Mouse (Mus musculus): ENCODE data around the gene Prss41.

DNA sequence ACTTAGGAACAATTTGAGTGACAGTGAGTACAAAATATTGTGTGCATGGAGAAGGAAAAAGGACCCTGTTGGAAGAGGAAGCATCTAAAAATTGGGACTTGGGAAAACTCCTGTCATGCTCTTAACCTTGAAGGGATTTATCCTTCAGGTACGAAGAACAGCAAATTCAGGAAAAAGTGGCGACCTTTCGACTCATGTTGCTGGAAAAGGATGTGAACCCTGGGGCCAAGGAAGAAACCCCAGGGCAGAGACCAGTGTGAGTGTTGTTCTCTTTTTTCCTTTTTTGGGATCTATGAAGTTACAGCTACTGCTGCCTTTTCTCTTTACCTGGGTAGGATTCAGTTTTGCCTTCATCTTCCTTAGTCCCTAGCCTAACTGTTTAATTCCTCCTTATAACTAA lies 36.1 kb downstream of the Prss41 start:
- no peak for TF ChIP-seq CTCF (IDR thresholded peaks at IDR 0.05; ENCODE audit: insufficient read depth, low read length)
- TF ChIP-seq POLR2A (IDR thresholded peaks at IDR 0.05; ENCODE audit: borderline replicate concordance, extremely low read depth, low read depth, low read length), result no peak
